Mouse (Mus musculus): ENCODE measurements at regions not wholly inside any gene's neighbourhood (a gene's known extent, or its start where the extent isn't known, plus 50 kb on each side); places are given as distances from the start of the nearest gene placed in this dataset.

DNA sequence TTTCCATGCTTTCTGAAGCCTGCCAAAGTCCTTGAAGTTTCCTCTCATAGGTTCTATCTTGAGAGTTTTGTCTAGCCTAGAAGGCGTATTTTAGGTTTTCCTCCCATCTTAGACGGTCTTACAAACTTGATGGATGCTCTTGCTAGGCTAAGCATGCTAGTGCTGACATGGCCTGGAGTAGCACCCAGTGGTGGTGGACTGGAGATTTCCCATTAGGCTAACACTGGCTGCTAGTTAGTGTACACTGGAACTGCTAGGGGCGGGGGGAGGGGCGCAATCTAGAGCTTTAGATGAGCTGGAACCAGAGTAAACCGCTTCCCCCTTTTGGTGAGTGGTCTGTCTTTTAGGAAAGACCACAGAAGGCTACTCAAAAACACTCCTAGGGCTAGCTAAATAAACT, 51.7 kb upstream of the Gm11983 start:
- DNase-seq (ENCODE audit: low spot score) = no peak
- H3K4me1 ChIP-seq (replicated peaks) = no peaks in the 10 kb centered on the region
- H3K9me3 ChIP-seq = no peaks in the 10 kb centered on the region
- 90% methylated on average over 5 of the region's 5 CpGs for WGBS
- H3K36me3 ChIP-seq = no peaks in the 10 kb centered on the region
- H3K4me3 ChIP-seq = no peak overlapping the region
- H3K27ac ChIP-seq = no peak overlapping the region
- no peaks in the 10 kb centered on the region for H3K27me3 ChIP-seq (ENCODE audit: insufficient read depth, poor library complexity, severe bottlenecking)

Measured in hindbrain, embryonic 10.5 days (tissue).